Mouse (Mus musculus): ENCODE measurements around the gene Sfxn4. TPM values are rescaled to one million over a fixed set of nuclear protein-coding genes. Genes with fewer than 3 reads are reported as not detected.
A peak's percentile ranks its signal among the peaks of the same experiment; 100 is the strongest.

Gene Sfxn4
- polyA plus RNA-seq, 1 experiment from 2014 or later = 10.6 TPM

- Histone ChIP-seq H3K27me3 (no peaks in the 10 kb centered on the region), H3K36me3 (no peaks in the 10 kb centered on the region), H3K9me3 (no peaks in the 10 kb centered on the region), H3K4me1 (peaks cover 39% of the 10 kb centered on the region), H3K4me2 (replicated peaks) (peak overlapping the region; percentile 55), H3K9ac (replicated peaks) (peak overlapping the region; percentile 100), H3K4me3 (peak overlapping the region; percentile 100), H3K27ac (replicated peaks) (peak overlapping the region; percentile 97)
- no peak for ATAC-seq (replicated peaks)
- WGBS = 1% methylated on average over 7 of the region's 7 CpGs
These were observed 71.8 kb downstream of the Sfxn4 start for GRCm38 (mm10) chr19:60789452-60789851.

- H3K4me3 ChIP-seq = peak overlapping the region; percentile 100
- H3K27me3 ChIP-seq = no peaks in the 10 kb centered on the region
- peak overlapping the region; percentile 55 for H3K4me2 ChIP-seq (replicated peaks)
- H3K9me3 ChIP-seq = no peaks in the 10 kb centered on the region
- H3K4me1 ChIP-seq = peaks cover 39% of the 10 kb centered on the region
- H3K9ac ChIP-seq (replicated peaks) = no peak overlapping the region
- no peaks in the 10 kb centered on the region for H3K36me3 ChIP-seq
- H3K27ac ChIP-seq (replicated peaks) = no peak overlapping the region
- ATAC-seq (replicated peaks) = no peak
- 44% methylated on average over 6 of the region's 6 CpGs for WGBS
These were observed 72.9 kb downstream of the Sfxn4 start for GRCm38 (mm10) chr19:60788214-60788960.

GRCm38 (mm10) chr19:60787465-60788150 lies 73.7 kb downstream of the Sfxn4 start:
- Histone ChIP-seq H3K4me2 (replicated peaks) (peak overlapping the region; percentile 15; the same call in 1 of the 2 replicates), H3K27ac (replicated peaks) (no peak overlapping the region), H3K4me3 (no peak overlapping the region), H3K9me3 (no peaks in the 10 kb centered on the region), H3K36me3 (no peaks in the 10 kb centered on the region), H3K27me3 (no peaks in the 10 kb centered on the region), H3K4me1 (peaks cover 39% of the 10 kb centered on the region), H3K9ac (replicated peaks) (no peak overlapping the region)
- WGBS = 56% methylated on average over 2 of the region's 2 CpGs
- ATAC-seq (replicated peaks) = no peak

Other genes starting within 250 kb of the Sfxn4 start
- 11.7 and 13.5 TPM in 2 replicates for gene Nanos1, start 105.5 kb downstream of the Sfxn4 start, polyA plus RNA-seq (2015; fragmentation: Nextera tagmentation; extraction: Ambion mirVana)
- gene Eif3a, start 70.8 kb downstream of the Sfxn4 start, polyA plus RNA-seq (2015; fragmentation: Nextera tagmentation; extraction: Ambion mirVana) = 110 and 113 TPM in 2 replicates
- gene Fam45a, start 49.9 kb downstream of the Sfxn4 start, polyA plus RNA-seq (2015; fragmentation: Nextera tagmentation; extraction: Ambion mirVana) = 41.4 and 42.9 TPM in 2 replicates
- 71.1 and 72.9 TPM in 2 replicates for gene Prdx3, start 13.1 kb upstream of the Sfxn4 start, polyA plus RNA-seq (2015; fragmentation: Nextera tagmentation; extraction: Ambion mirVana)
- 2.1 and 2.7 TPM in 2 replicates for gene Grk5, start 28.3 kb upstream of the Sfxn4 start, polyA plus RNA-seq (2015; fragmentation: Nextera tagmentation; extraction: Ambion mirVana)

All from forebrain, embryonic 15.5 days (tissue).